25 mouse cellular contexts compared by ENCODE assay signal in the genomic region with DNA sequence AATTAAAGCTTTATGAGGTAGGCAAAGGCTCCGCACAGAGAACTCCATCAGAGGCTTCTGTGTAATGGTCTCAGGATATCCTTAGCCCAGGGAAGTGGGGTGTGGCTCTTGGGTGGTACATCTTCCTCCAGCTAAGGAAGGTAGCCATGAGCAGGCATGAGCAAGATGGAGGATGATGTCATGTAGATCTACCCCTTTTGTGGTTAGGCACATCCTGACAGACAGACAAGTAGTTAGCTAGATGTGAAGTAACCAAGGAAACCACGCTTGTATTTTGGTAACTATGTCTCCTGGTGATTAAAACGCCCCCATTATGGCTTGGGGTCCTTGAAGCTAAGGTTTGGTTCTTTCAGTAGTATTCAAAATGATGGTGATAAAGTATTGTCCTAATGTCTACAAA.
DNase-seq lines count a peak whose midpoint lies in the region; ATAC-seq and TF ChIP-seq lines count a peak whose summit lies in the region.
"Had no signal": no experiment of that assay in that cellular context is flagged by ENCODE, and none has a peak within 500 bp of the region (broad histone marks: within the 10 kb centered on the region; RNA-seq: fewer than 3 reads in every experiment).

No protein-coding gene starts in this region.

- no peak for DNase-seq in layer of hippocampus, adult 2 months (ENCODE audit: low spot score in 2 of 2)
- DNase-seq in layer of hippocampus, postnatal 36 days, result no peak
- peak; percentile 21 for DNase-seq in CH12.LX (ENCODE audit: extremely low read depth)
- no peak for DNase-seq in forebrain, embryonic 14.5 days (ENCODE audit: low spot score)
- DNase-seq in heart, adult 18-20 months, result no peak
- no peak for DNase-seq in spleen, postnatal 10 days (ENCODE audit: low spot score in 2 of 2)
- DNase-seq: cerebellum, adult 11 months; cerebellum, postnatal 10 days; gastrocnemius, postnatal 36 days; heart, postnatal 10 days; kidney, adult 11 months; lung, adult 2 months; lung, postnatal 14 days; midbrain, embryonic 14.5 days; right cerebral cortex, adult 18-20 months had no signal

- H3K9me3 ChIP-seq in CH12.LX (replicated peaks; ENCODE audit: low read length), result no peaks in the 10 kb centered on the region
- no peaks in the 10 kb centered on the region for H3K9me3 ChIP-seq in forebrain, embryonic 14.5 days (replicated peaks; ENCODE audit: control insufficient read depth, low read length)
- H3K9me3 ChIP-seq: embryonic facial prominence, embryonic 12.5 days; heart, embryonic 12.5 days; hindbrain, embryonic 10.5 days; limb, embryonic 13.5 days; liver, embryonic 12.5 days; megakaryocyte, embryonic 14.5 days had no signal

- ATAC-seq in inflammation-experienced regulatory T-cells, adult 6 months, result peak; percentile 97
- peak; percentile 39; the same call in 1 of the 2 replicates for ATAC-seq in neutrophil, adult 5-6 weeks (ENCODE audit: extremely low read depth, insufficient number of reproducible peaks, low FRiP score, poor library complexity, severe bottlenecking)
- no peak for ATAC-seq in forebrain, embryonic 14.5 days
- ATAC-seq: hindbrain, postnatal 0 days; liver, embryonic 12.5 days had no signal

- dilution Hi-C loops in CH12.LX (cut with MboI; ENCODE audit: extremely low pct_ligation_motif_present, extremely low pct_unique_long_range_greater_than_20kb, low sequenced_read_pairs), result no loop called here

- TF ChIP-seq RAD21 in CH12.LX (IDR thresholded peaks at IDR 0.05; ENCODE audit: low read depth, low read length), result no peak

- TF ChIP-seq CTCF in layer of hippocampus, adult 2 months (conservative IDR thresholded peaks at IDR 0.05), result no peak
- TF ChIP-seq CTCF in CH12.LX (conservative IDR thresholded peaks at IDR 0.05 in 1 of 2, IDR thresholded peaks at IDR 0.05 in 1 of 2; ENCODE audit: low read depth in 2 of 2, low read length in 2 of 2), result no peak

- no peak for TF ChIP-seq EP300 in CH12.LX (IDR thresholded peaks at IDR 0.05; ENCODE audit: low read length)

- H3K9ac ChIP-seq in CH12.LX (ENCODE audit: insufficient read depth, low read depth), result no peak overlapping the region
- no peak overlapping the region for H3K9ac ChIP-seq in forebrain, embryonic 14.5 days (ENCODE audit: low read length)
- H3K9ac ChIP-seq: embryonic facial prominence, embryonic 12.5 days; heart, embryonic 12.5 days; limb, embryonic 13.5 days; liver, embryonic 12.5 days had no signal

- no peak overlapping the region for H3K4me3 ChIP-seq in layer of hippocampus, adult 2 months
- no peak overlapping the region for H3K4me3 ChIP-seq in CH12.LX (replicated peaks in 1 of 3; ENCODE audit: low read depth in 2 of 3, low read length in 2 of 3, poor library complexity in 1 of 3)
- H3K4me3 ChIP-seq in forebrain, embryonic 14.5 days (ENCODE audit: low read depth, low read length), result no peak overlapping the region
- H3K4me3 ChIP-seq: embryonic facial prominence, embryonic 12.5 days; heart, embryonic 12.5 days; hindbrain, embryonic 10.5 days; limb, embryonic 13.5 days; liver, embryonic 12.5 days; megakaryocyte, embryonic 14.5 days had no signal

- H3K36me3 ChIP-seq in CH12.LX (replicated peaks in 1 of 2; ENCODE audit: control insufficient read depth in 1 of 2, insufficient read depth in 1 of 2, low read length in 1 of 2), result no peaks in the 10 kb centered on the region
- no peaks in the 10 kb centered on the region for H3K36me3 ChIP-seq in forebrain, embryonic 14.5 days (ENCODE audit: control insufficient read depth, insufficient read depth, low read length)
- H3K36me3 ChIP-seq: embryonic facial prominence, embryonic 12.5 days; heart, embryonic 12.5 days; limb, embryonic 13.5 days; liver, embryonic 12.5 days had no signal

- in situ Hi-C loops in CH12.LX (cut with MboI; ENCODE audit: low pct_ligation_motif_present, low pct_unique_long_range_greater_than_20kb, low sequenced_read_pairs), result no loop called here

- WGBS in forebrain, embryonic 14.5 days, result 92% methylated on average over 3 of the region's 3 CpGs

- H3K27ac ChIP-seq in layer of hippocampus, adult 2 months, result peak overlapping the region; percentile 28; the same call in 1 of the 2 replicates
- H3K27ac ChIP-seq in CH12.LX (ENCODE audit: insufficient read depth, low read depth), result no peak overlapping the region
- H3K27ac ChIP-seq in forebrain, embryonic 14.5 days (ENCODE audit: low read depth, low read length), result no peak overlapping the region
- H3K27ac ChIP-seq: embryonic facial prominence, embryonic 12.5 days; hindbrain, embryonic 10.5 days; hindbrain, postnatal 0 days; limb, embryonic 13.5 days; liver, embryonic 12.5 days; stomach, postnatal 0 days had no signal

- no peak for TF ChIP-seq POLR2A in CH12.LX (IDR thresholded peaks at IDR 0.05; ENCODE audit: low read depth, low read length)

- H3K4me2 ChIP-seq in CH12.LX (ENCODE audit: insufficient read depth, low read depth, poor library complexity, severe bottlenecking), result no peak overlapping the region
- no peak overlapping the region for H3K4me2 ChIP-seq in forebrain, embryonic 14.5 days (ENCODE audit: low read length)
- H3K4me2 ChIP-seq: embryonic facial prominence, embryonic 12.5 days; heart, embryonic 12.5 days; limb, embryonic 13.5 days; liver, embryonic 12.5 days had no signal

- no peaks in the 10 kb centered on the region for H3K79me2 ChIP-seq in CH12.LX (replicated peaks; ENCODE audit: control insufficient read depth, extremely low read depth, insufficient read depth, poor library complexity, severe bottlenecking)

- H3K27me3 ChIP-seq in CH12.LX (replicated peaks), result no peaks in the 10 kb centered on the region
- H3K27me3 ChIP-seq in forebrain, embryonic 14.5 days (replicated peaks; ENCODE audit: control insufficient read depth, insufficient read depth, low read length), result no peaks in the 10 kb centered on the region
- H3K27me3 ChIP-seq: embryonic facial prominence, embryonic 12.5 days; heart, embryonic 12.5 days; limb, embryonic 13.5 days; liver, embryonic 12.5 days had no signal

- H3K4me1 ChIP-seq in CH12.LX (ENCODE audit: control insufficient read depth in 1 of 2, insufficient read depth in 2 of 2), result peaks cover 0 to 7% of the 10 kb centered on the region in 2 experiments; a peak in 2 of 4 replicates
- no peaks in the 10 kb centered on the region for H3K4me1 ChIP-seq in forebrain, embryonic 14.5 days (ENCODE audit: control insufficient read depth, insufficient read depth, low read length)
- H3K4me1 ChIP-seq: heart, embryonic 12.5 days had no signal

TF ChIP-seq in CH12.LX, 34 proteins besides CTCF, POLR2A, EP300 and RAD21:
- TF ChIP-seq PAX5 (IDR thresholded peaks at IDR 0.05; ENCODE audit: low read length), result no peak
- no peak for TF ChIP-seq MEF2A (IDR thresholded peaks at IDR 0.05; ENCODE audit: borderline replicate concordance, low read depth, low read length)
- no peak for TF ChIP-seq MAX (IDR thresholded peaks at IDR 0.05; ENCODE audit: low read length)
- TF ChIP-seq JUND (conservative IDR thresholded peaks at IDR 0.05; ENCODE audit: low read depth, low read length), result no peak
- TF ChIP-seq MXI1 (IDR thresholded peaks at IDR 0.05; ENCODE audit: low read depth, low read length), result no peak
- TF ChIP-seq MYC (IDR thresholded peaks at IDR 0.05; ENCODE audit: low read depth, low read length), result no peak
- no peak for TF ChIP-seq TCF12 (IDR thresholded peaks at IDR 0.05; ENCODE audit: low read depth, low read length)
- no peak for TF ChIP-seq CHD1 (IDR thresholded peaks at IDR 0.05; ENCODE audit: low read depth, low read length)
- no peak for TF ChIP-seq CHD2 (IDR thresholded peaks at IDR 0.05; ENCODE audit: low read length)
- no peak for TF ChIP-seq ETS1 (conservative IDR thresholded peaks at IDR 0.05; ENCODE audit: low read depth, low read length)
- no peak for TF ChIP-seq NRF1 (IDR thresholded peaks at IDR 0.05; ENCODE audit: low read depth, low read length)
- no peak for TF ChIP-seq ZMIZ1 (IDR thresholded peaks at IDR 0.05; ENCODE audit: low read depth, low read length)
- no peak for TF ChIP-seq USF2 (conservative IDR thresholded peaks at IDR 0.05; ENCODE audit: low read depth, low read length)
- TF ChIP-seq BHLHE40 (IDR thresholded peaks at IDR 0.05; ENCODE audit: low read depth, low read length), result no peak
